Mouse (Mus musculus) myocyte (in vitro differentiated cells): ENCODE results near the gene Stk38.
A peak's percentile ranks its signal among the peaks of the same experiment; 100 is the strongest.

Experiments used
- CEBPB ChIP-seq: IDR thresholded peaks from 2 replicates; pipeline ENCODE4 v1.6.1; 2011; ENCODE audit warnings: mild to moderate bottlenecking, moderate library complexity; ENCODE audit not compliant: poor library complexity, insufficient read depth, severe bottlenecking
- E2F4 ChIP-seq: IDR thresholded peaks from one replicate; pipeline ENCODE4 v1.6.1; 2011; ENCODE audit warnings: mild to moderate bottlenecking, control low read depth, moderate library complexity; ENCODE audit not compliant: insufficient read depth
- MAX ChIP-seq: IDR thresholded peaks from one replicate; pipeline ENCODE4 v1.6.1; 2011; ENCODE audit warnings: low read depth, mild to moderate bottlenecking, control low read depth
- MYOD1 ChIP-seq, 3 experiments: IDR thresholded peaks; one replicate each; pipeline ENCODE4 v1.6.1; 2011; ENCODE audit warnings: control low read depth in 2 of 3, low read depth in 2 of 3, mild to moderate bottlenecking in 2 of 3, moderate library complexity in 1 of 3; ENCODE audit not compliant: insufficient read length in 2 of 3, control insufficient read depth in 1 of 3
- MYOG ChIP-seq, 3 experiments: IDR thresholded peaks; one replicate each; pipeline ENCODE4 v1.6.1; 2011; ENCODE audit warnings: control low read depth in 2 of 3, low read depth in 2 of 3, mild to moderate bottlenecking in 2 of 3; ENCODE audit not compliant: insufficient read length in 2 of 3, control insufficient read depth in 1 of 3, insufficient read depth in 1 of 3
- POLR2A ChIP-seq: IDR thresholded peaks from one replicate; pipeline ENCODE4 v1.6.1; 2011; ENCODE audit warnings: low read depth, mild to moderate bottlenecking, control low read depth, moderate library complexity; ENCODE audit not compliant: insufficient read length
- POLR2AphosphoS2 ChIP-seq: IDR thresholded peaks from one replicate; pipeline ENCODE4 v1.6.1; 2011; ENCODE audit warnings: low read depth, control low read depth; ENCODE audit not compliant: insufficient read length
- REST ChIP-seq: IDR thresholded peaks from one replicate; pipeline ENCODE4 v1.6.1; 2011; ENCODE audit warnings: mild to moderate bottlenecking, control low read depth, moderate library complexity; ENCODE audit not compliant: insufficient read depth, insufficient read length
- TCF12 ChIP-seq: IDR thresholded peaks from one replicate; pipeline ENCODE4 v1.6.1; 2011; ENCODE audit warnings: mild to moderate bottlenecking, control low read depth; ENCODE audit not compliant: poor library complexity, insufficient read depth, severe bottlenecking
- TCF3 ChIP-seq: IDR thresholded peaks from one replicate; pipeline ENCODE4 v1.6.1; 2011; ENCODE audit warnings: low read depth, control low read depth; ENCODE audit not compliant: insufficient read length
- USF1 ChIP-seq: IDR thresholded peaks from one replicate; pipeline ENCODE4 v1.6.1; 2011; ENCODE audit warnings: low read depth, mild to moderate bottlenecking, control low read depth, moderate library complexity

DNA sequence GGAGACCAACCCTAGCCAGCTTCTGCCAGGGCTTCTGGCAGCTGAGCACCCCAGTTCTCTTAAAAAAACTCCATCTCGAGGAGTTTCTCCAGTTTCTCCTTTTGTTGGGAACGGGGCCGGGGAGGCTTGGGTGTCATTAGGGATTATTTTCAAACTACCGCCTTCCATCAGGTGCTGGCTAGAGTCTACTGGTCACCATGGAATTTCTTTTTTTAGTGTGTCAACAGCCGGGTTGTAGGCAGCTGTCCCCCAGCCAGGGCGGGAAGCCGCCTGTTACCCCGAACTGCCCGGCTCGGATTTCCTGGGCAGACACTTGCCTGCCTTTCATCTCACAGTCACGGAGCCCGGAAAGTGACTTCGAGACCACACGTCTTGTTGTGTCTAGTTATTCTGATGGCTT, 43.0 kb upstream of the Stk38 start:
- TF ChIP-seq POLR2A (no peak), MAX (no peak), TCF3 (peak; percentile 90), E2F4 (no peak), USF1 (no peak), TCF12 (peak; percentile 96), MYOD1 (IDR thresholded peaks at IDR 0.05; ENCODE audit: control insufficient read depth in 1 of 3, insufficient read length in 2 of 3, low read depth in 2 of 3) (peak; percentile 12 to 96 (median 87)), MYOG (IDR thresholded peaks at IDR 0.05; ENCODE audit: control insufficient read depth in 1 of 3, insufficient read depth in 1 of 3, insufficient read length in 2 of 3, low read depth in 2 of 3) (peak; percentile 93 to 98 (median 94)), CEBPB (no peak), REST (no peak), POLR2AphosphoS2 (no peak)
